Mouse (Mus musculus) embryonic facial prominence, embryonic 10.5 days (tissue): ENCODE measurements around the gene H2-Eb1. TPM values are rescaled to one million over a fixed set of nuclear protein-coding genes. Genes with fewer than 3 reads are reported as not detected.

Experiments
- polyA plus RNA-seq: library from polyadenylated mRNA; unstranded; fragments of >200 nt; fragmentation: Nextera tagmentation; extraction: Ambion mirVana; gene quantifications from 2 replicates; pipeline ENCODE4 v1.2.1, GENCODE M21; 2016

H2-Eb1 gene
- polyA plus RNA-seq, 1 experiment from 2014 or later, result 1.3 TPM

Other genes starting within 250 kb of the H2-Eb1 start
- 0.31 and 0.69 TPM in 2 replicates for gene H2-Oa, start 213.5 kb upstream of the H2-Eb1 start, polyA plus RNA-seq
- 4.2 and 4.8 TPM in 2 replicates for gene H2-DMa, start 186.3 kb upstream of the H2-Eb1 start, polyA plus RNA-seq
- 141 and 144 TPM in 2 replicates for gene Brd2, start 183.2 kb upstream of the H2-Eb1 start, polyA plus RNA-seq
- gene H2-DMb2, start 162.6 kb upstream of the H2-Eb1 start, polyA plus RNA-seq, result 0.17 and 0.28 TPM in 2 replicates
- gene H2-DMb1, start 152.8 kb upstream of the H2-Eb1 start, polyA plus RNA-seq, result 0.52 and 0.55 TPM in 2 replicates
- 2.8 and 2.9 TPM in 2 replicates for gene Tap1, start 118.3 kb upstream of the H2-Eb1 start, polyA plus RNA-seq
- gene Psmb9, start 118.1 kb upstream of the H2-Eb1 start, polyA plus RNA-seq, result 0.57 and 0.93 TPM in 2 replicates
- gene Psmb8, start 108.1 kb upstream of the H2-Eb1 start, polyA plus RNA-seq, result 1.3 and 1.7 TPM in 2 replicates
- gene Tap2, start 102.3 kb upstream of the H2-Eb1 start, polyA plus RNA-seq, result 0.56 and 1.1 TPM in 2 replicates
- not detected in 2 replicates for gene H2-Ob, start 67.0 kb upstream of the H2-Eb1 start, polyA plus RNA-seq
- gene H2-Ab1, start 48.2 kb upstream of the H2-Eb1 start, polyA plus RNA-seq, result 5.5 and 7.2 TPM in 2 replicates
- gene H2-Aa, start 18.0 kb upstream of the H2-Eb1 start, polyA plus RNA-seq, result not detected in 2 replicates
- 0.04 TPM in 1 of 2 replicates, not detected in the other for gene H2-Eb2, start 19.8 kb downstream of the H2-Eb1 start, polyA plus RNA-seq
- gene Btnl2, start 49.0 kb downstream of the H2-Eb1 start, polyA plus RNA-seq, result 0.08 TPM in 1 of 2 replicates, not detected in the other
- gene Btnl1, start 71.3 kb downstream of the H2-Eb1 start, polyA plus RNA-seq, result not detected in 2 replicates
- 0.88 and 1.4 TPM in 2 replicates for gene BC051142, start 93.0 kb downstream of the H2-Eb1 start, polyA plus RNA-seq
- gene Btnl4, start 171.5 kb downstream of the H2-Eb1 start, polyA plus RNA-seq, result not detected in 2 replicates
- not detected in 2 replicates for gene Btnl6, start 211.5 kb downstream of the H2-Eb1 start, polyA plus RNA-seq